Mouse (Mus musculus): ENCODE measurements around the gene Tor4a. TPM values are rescaled to one million over a fixed set of nuclear protein-coding genes. Genes with fewer than 3 reads are reported as not detected.

Tor4a gene
- total RNA-seq, 1 experiment = 11.1 TPM

- H3K27ac ChIP-seq (ENCODE audit: insufficient read depth, low read depth, low read length, poor library complexity, severe bottlenecking) = no peak within 1 kb of the TSS
- in situ Hi-C loops (cut with MboI; ENCODE audit: low sequenced_read_pairs in 2 of 2, unreplicated experiment in 2 of 2) = no loop called here
- H3K4me3 ChIP-seq (ENCODE audit: insufficient read depth in 1 of 2, low read depth in 1 of 2, low read length in 2 of 2, poor library complexity in 1 of 2, severe bottlenecking in 1 of 2) = peak within 1 kb of the TSS; percentile 62 to 68
- peak within 1 kb of the TSS; percentile 58 for H3K9ac ChIP-seq (ENCODE audit: insufficient read depth, low read depth, low read length, poor library complexity, severe bottlenecking)
- no peaks in the 10 kb centered on the region for H3K9me3 ChIP-seq (ENCODE audit: control insufficient read depth, insufficient read depth, low read depth, low read length)
- DNase-seq (ENCODE audit: low read depth, low spot score) = peak; percentile 93
- H3K36me3 ChIP-seq (ENCODE audit: control insufficient read depth, insufficient read depth, low read length, poor library complexity, severe bottlenecking) = no peaks in the 10 kb centered on the region
- H3K4me1 ChIP-seq (ENCODE audit: control insufficient read depth in 2 of 2, insufficient read depth in 2 of 2, low read length in 2 of 2, poor library complexity in 1 of 2) = peaks cover 1 to 4% of the 10 kb centered on the region in 2 experiments; a peak in 1 of 4 replicates
- no peak for TF ChIP-seq CHD2 (IDR thresholded peaks at IDR 0.05; ENCODE audit: low read depth, low read length)
- no peak for TF ChIP-seq MAFK (IDR thresholded peaks at IDR 0.05; ENCODE audit: insufficient read depth, low read depth, low read length)
- TF ChIP-seq ZNF384 (IDR thresholded peaks at IDR 0.05; ENCODE audit: low read depth, low read length) = no peak
- no peak for TF ChIP-seq HCFC1 (IDR thresholded peaks at IDR 0.05; ENCODE audit: borderline replicate concordance, insufficient read depth, low read length)
- TF ChIP-seq ZC3H11A (IDR thresholded peaks at IDR 0.05; ENCODE audit: borderline replicate concordance, low read depth, low read length) = no peak
Observed at GRCm38 (mm10) chr2:25180478-25180903, 16.2 kb downstream of the Tor4a start, which contains the start of gene Nrarp. Gene Nrarp (plus strand): TSS chr2:25180758.

DNA sequence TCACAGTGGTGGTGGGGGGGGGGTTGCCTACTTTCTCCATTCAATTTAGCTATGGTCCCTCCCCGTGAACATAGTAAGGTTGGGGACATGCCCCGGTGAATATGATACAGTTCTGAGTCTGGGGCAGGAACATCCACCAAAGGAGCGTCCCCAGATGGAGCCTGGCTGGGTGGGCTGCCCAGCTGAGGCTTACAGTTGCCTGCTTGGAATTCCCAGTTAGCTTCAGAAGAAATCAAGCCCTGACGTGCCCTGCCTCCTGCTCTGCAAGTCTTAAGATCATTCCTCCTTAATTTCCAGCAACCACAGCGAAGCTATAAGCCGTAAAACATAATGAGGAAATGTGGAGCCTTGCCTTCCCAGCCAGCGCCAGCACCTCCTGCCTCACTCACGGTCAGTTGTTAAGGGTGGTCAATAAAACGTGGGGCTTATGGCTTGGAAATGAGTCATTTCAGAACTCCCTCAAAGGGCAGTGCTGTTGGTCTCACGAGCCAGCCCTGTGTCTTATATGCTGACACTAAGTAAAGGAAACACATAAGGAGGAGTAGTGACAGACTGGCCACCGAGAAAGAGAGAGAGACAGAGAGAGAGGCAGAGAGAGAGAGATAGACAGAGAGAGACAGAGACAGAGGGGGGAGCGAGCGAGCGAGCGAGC, 17.0 kb downstream of the Tor4a start:
- Histone ChIP-seq H3K9me3 (ENCODE audit: control insufficient read depth, insufficient read depth, low read depth, low read length) (no peaks in the 10 kb centered on the region), H3K36me3 (ENCODE audit: control insufficient read depth, insufficient read depth, low read length, poor library complexity, severe bottlenecking) (no peaks in the 10 kb centered on the region), H3K4me3 (ENCODE audit: insufficient read depth in 1 of 2, low read depth in 1 of 2, low read length in 2 of 2, poor library complexity in 1 of 2, severe bottlenecking in 1 of 2) (no peak overlapping the region), H3K27ac (ENCODE audit: insufficient read depth, low read depth, low read length, poor library complexity, severe bottlenecking) (no peak overlapping the region), H3K9ac (ENCODE audit: insufficient read depth, low read depth, low read length, poor library complexity, severe bottlenecking) (no peak overlapping the region), H3K4me1 (ENCODE audit: control insufficient read depth in 2 of 2, insufficient read depth in 2 of 2, low read length in 2 of 2, poor library complexity in 1 of 2) (peaks cover 0 to 2% of the 10 kb centered on the region in 2 experiments; a peak in 1 of 4 replicates)
- DNase-seq (ENCODE audit: low read depth, low spot score) = no peak
- TF ChIP-seq MAFK (IDR thresholded peaks at IDR 0.05; ENCODE audit: insufficient read depth, low read depth, low read length) (no peak), HCFC1 (IDR thresholded peaks at IDR 0.05; ENCODE audit: borderline replicate concordance, insufficient read depth, low read length) (no peak), ZNF384 (IDR thresholded peaks at IDR 0.05; ENCODE audit: low read depth, low read length) (no peak), CHD2 (IDR thresholded peaks at IDR 0.05; ENCODE audit: low read depth, low read length) (no peak)
- in situ Hi-C loops (cut with MboI; ENCODE audit: low sequenced_read_pairs in 2 of 2, unreplicated experiment in 2 of 2) = no loop called here

DNA sequence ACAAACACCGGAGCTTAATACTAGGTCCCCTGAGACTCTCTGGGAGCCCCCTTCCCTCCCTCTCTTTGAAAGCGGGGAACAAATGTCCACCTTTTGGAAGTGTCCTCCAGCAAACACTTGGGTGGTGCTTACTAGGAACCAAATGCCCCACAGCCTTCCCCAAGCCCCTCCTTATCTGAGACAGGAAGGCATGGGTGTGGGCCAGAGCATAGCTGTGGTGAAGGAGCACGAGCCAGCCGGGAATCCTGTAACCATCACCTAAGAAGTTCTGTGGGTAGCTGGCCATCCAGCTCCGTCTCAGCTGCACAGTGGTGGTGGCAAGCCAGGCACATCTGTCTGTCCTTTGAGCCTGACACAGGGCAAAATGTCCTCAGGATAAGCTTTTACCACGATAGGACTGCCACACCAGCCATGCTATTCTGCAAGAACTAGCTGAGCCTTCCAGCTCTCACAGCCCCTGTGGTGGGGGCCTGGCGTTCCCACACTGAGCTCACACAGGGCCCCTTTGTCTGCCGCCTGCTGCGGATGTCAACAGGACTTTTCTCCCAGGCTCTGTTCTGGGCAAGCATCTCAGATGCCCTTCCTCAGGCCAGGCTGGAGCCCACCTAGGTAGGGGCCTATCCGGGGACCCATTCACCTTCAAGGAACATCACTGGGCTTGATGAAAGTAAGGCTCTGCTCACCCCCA, 18.3 kb downstream of the Tor4a start:
- H3K36me3 ChIP-seq (ENCODE audit: control insufficient read depth, insufficient read depth, low read length, poor library complexity, severe bottlenecking) = no peaks in the 10 kb centered on the region
- H3K9ac ChIP-seq (ENCODE audit: insufficient read depth, low read depth, low read length, poor library complexity, severe bottlenecking) = no peak overlapping the region
- TF ChIP-seq MAFK (IDR thresholded peaks at IDR 0.05; ENCODE audit: insufficient read depth, low read depth, low read length) = no peak
- TF ChIP-seq ZNF384 (IDR thresholded peaks at IDR 0.05; ENCODE audit: low read depth, low read length) = no peak
- TF ChIP-seq CHD2 (IDR thresholded peaks at IDR 0.05; ENCODE audit: low read depth, low read length) = no peak
- TF ChIP-seq HCFC1 (IDR thresholded peaks at IDR 0.05; ENCODE audit: borderline replicate concordance, insufficient read depth, low read length) = no peak
- TF ChIP-seq ZC3H11A (IDR thresholded peaks at IDR 0.05; ENCODE audit: borderline replicate concordance, low read depth, low read length) = no peak
- H3K9me3 ChIP-seq (ENCODE audit: control insufficient read depth, insufficient read depth, low read depth, low read length) = no peaks in the 10 kb centered on the region
- in situ Hi-C loops (cut with MboI; ENCODE audit: low sequenced_read_pairs in 2 of 2, unreplicated experiment in 2 of 2) = no loop called here
- no peak overlapping the region for H3K4me3 ChIP-seq (ENCODE audit: insufficient read depth in 1 of 2, low read depth in 1 of 2, low read length in 2 of 2, poor library complexity in 1 of 2, severe bottlenecking in 1 of 2)
- H3K4me1 ChIP-seq (ENCODE audit: control insufficient read depth in 2 of 2, insufficient read depth in 2 of 2, low read length in 2 of 2, poor library complexity in 1 of 2) = peaks cover 0 to 2% of the 10 kb centered on the region in 2 experiments; a peak in 1 of 4 replicates
- no peak for DNase-seq (ENCODE audit: low read depth, low spot score)
- no peak overlapping the region for H3K27ac ChIP-seq (ENCODE audit: insufficient read depth, low read depth, low read length, poor library complexity, severe bottlenecking)

DNA sequence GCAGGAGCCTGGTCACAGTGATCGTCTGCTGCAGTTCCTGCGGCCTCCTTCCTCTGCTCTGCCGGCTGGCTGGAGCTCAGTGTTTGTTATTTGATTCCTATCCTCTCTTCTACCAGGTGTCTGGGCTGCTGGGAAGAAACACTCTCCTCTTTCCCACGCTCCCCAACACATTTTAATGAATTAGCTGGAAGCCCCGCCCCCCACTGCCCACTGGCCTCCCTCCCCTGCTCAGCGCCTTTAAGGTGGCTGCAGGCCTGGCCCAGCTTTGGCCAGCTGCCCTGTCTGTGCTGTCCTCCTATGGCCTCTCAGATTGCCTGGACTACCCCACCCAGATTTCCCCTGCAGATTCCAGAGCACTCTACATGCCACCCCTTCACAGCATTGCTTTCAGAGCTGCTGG, 19.0 kb downstream of the Tor4a start:
- Histone ChIP-seq H3K27ac (ENCODE audit: insufficient read depth, low read depth, low read length, poor library complexity, severe bottlenecking) (no peak overlapping the region), H3K4me3 (ENCODE audit: insufficient read depth in 1 of 2, low read depth in 1 of 2, low read length in 2 of 2, poor library complexity in 1 of 2, severe bottlenecking in 1 of 2) (no peak overlapping the region), H3K4me1 (ENCODE audit: control insufficient read depth in 2 of 2, insufficient read depth in 2 of 2, low read length in 2 of 2, poor library complexity in 1 of 2) (peaks cover 0 to 6% of the 10 kb centered on the region in 2 experiments; a peak in 1 of 4 replicates), H3K9me3 (ENCODE audit: control insufficient read depth, insufficient read depth, low read depth, low read length) (no peaks in the 10 kb centered on the region), H3K9ac (ENCODE audit: insufficient read depth, low read depth, low read length, poor library complexity, severe bottlenecking) (no peak overlapping the region), H3K36me3 (ENCODE audit: control insufficient read depth, insufficient read depth, low read length, poor library complexity, severe bottlenecking) (no peaks in the 10 kb centered on the region)
- no peak for DNase-seq (ENCODE audit: low read depth, low spot score)
- in situ Hi-C loops (cut with MboI; ENCODE audit: low sequenced_read_pairs in 2 of 2, unreplicated experiment in 2 of 2) = no loop called here
- TF ChIP-seq ZC3H11A (IDR thresholded peaks at IDR 0.05; ENCODE audit: borderline replicate concordance, low read depth, low read length) (no peak), ZNF384 (IDR thresholded peaks at IDR 0.05; ENCODE audit: low read depth, low read length) (no peak), CHD2 (IDR thresholded peaks at IDR 0.05; ENCODE audit: low read depth, low read length) (no peak), HCFC1 (IDR thresholded peaks at IDR 0.05; ENCODE audit: borderline replicate concordance, insufficient read depth, low read length) (no peak), MAFK (IDR thresholded peaks at IDR 0.05; ENCODE audit: insufficient read depth, low read depth, low read length) (no peak)

All from ES-E14 (cell line).